Mouse (Mus musculus): Measurements from ENCODE around the gene Dlg2. TPM values are rescaled to one million over a fixed set of nuclear protein-coding genes. Genes with fewer than 3 reads are reported as not detected.

Gene Dlg2
- polyA plus RNA-seq, 1 experiment from 2014 or later, result 8.1 TPM

DNA sequence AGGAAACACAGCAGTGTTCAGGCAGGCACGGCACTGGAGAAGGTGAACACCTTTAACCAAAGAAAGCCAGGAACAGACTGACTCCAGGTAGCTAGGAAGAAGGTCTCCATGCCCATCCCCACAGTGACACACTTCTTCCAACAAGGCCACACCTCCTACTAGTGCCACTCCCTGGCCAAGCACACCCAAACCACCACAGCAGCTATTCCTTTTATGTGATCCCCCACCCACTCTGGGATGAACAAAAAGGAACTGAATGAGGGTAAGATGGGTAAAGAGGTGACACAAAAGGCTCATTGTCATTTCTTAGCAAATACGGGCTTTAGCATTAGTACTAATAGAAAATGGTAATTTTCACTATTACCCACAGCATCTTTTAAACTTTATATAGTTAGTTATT is 77.9 kb downstream of the Dlg2 start:
- no peaks in the 10 kb centered on the region for H3K36me3 ChIP-seq
- no peak overlapping the region for H3K4me3 ChIP-seq
- 70% methylated on average over 2 of the region's 2 CpGs for WGBS
- H3K4me1 ChIP-seq, result no peaks in the 10 kb centered on the region
- H3K27me3 ChIP-seq (replicated peaks), result no peaks in the 10 kb centered on the region
- no peak overlapping the region for H3K27ac ChIP-seq
- ATAC-seq (ENCODE audit: low FRiP score, low read depth), result no peak
- H3K4me2 ChIP-seq (replicated peaks), result no peak overlapping the region
- H3K9ac ChIP-seq, result no peak overlapping the region
- no peaks in the 10 kb centered on the region for H3K9me3 ChIP-seq

DNA sequence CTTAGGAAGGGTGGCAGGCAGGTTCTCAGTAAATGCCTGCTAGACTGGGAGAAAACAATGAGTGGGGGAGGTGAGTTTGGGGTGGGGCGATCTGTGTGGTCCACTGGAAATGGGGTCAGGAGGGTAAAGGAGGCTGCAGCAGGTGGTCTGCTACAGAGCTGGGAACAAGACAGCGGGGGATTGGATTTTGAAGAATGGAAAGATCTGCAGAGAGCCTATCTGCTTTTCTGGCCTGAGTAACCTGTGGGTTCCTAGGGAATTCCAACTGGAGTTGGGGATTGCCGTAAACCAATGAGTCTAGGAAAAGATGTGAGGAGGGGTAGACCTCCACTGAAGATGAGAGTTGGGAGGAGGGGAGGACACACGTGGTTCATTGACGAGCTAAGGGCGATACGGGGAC is 92.7 kb downstream of the Dlg2 start:
- Histone ChIP-seq H3K27me3 (replicated peaks) (no peaks in the 10 kb centered on the region), H3K4me1 (no peaks in the 10 kb centered on the region), H3K36me3 (no peaks in the 10 kb centered on the region), H3K27ac (no peak overlapping the region), H3K4me3 (no peak overlapping the region), H3K9ac (no peak overlapping the region), H3K9me3 (no peaks in the 10 kb centered on the region), H3K4me2 (replicated peaks) (no peak overlapping the region)
- WGBS, result 17% methylated on average over 7 of the region's 7 CpGs
- ATAC-seq (ENCODE audit: low FRiP score, low read depth), result no peak

DNA sequence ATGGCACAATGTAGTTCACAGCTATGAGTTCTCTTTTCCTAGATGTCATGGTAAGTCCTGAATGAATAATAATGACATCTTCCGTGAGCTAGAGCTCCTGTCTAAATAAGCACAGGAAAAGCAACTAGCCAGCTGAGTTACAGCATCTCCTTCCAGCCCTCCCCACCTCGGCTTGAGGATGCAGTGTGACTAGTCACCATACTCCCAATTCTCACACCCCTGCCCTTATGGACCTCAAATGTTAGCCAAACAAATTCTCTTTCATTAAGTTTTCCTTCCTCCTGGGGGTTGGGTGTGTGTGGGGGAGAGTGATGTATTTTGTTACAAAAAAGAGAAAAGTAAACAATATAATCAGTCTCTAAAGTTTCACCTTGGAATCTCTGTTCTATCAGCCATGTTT is 111.3 kb downstream of the Dlg2 start:
- Histone ChIP-seq H3K27me3 (replicated peaks) (no peaks in the 10 kb centered on the region), H3K4me2 (replicated peaks) (no peak overlapping the region), H3K4me1 (no peaks in the 10 kb centered on the region), H3K9ac (no peak overlapping the region), H3K9me3 (no peaks in the 10 kb centered on the region), H3K36me3 (no peaks in the 10 kb centered on the region), H3K4me3 (no peak overlapping the region), H3K27ac (no peak overlapping the region)
- ATAC-seq (ENCODE audit: low FRiP score, low read depth), result no peak
- 71% methylated on average over 2 of the region's 2 CpGs for WGBS

DNA sequence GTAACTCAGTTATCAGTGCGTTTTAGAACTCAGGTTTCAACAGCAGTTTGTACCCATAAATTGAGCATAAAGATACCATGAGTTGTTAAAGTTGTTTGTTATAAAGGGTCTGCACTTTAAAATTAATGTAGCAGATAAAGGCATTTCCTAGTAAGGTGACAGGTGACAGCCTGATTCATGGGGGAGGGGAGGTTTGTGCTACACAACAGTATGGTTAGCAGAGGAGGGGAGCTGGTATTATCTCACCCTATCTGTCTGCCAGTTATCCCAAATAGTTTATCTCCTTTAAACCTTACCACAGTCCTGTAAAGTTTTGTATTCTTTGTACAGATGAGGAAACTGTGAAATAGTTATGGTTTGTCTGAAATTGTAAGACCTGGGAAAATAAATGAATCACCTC is 111.8 kb downstream of the Dlg2 start:
- Histone ChIP-seq H3K4me2 (replicated peaks) (no peak overlapping the region), H3K4me3 (no peak overlapping the region), H3K36me3 (no peaks in the 10 kb centered on the region), H3K27ac (no peak overlapping the region), H3K27me3 (replicated peaks) (no peaks in the 10 kb centered on the region), H3K4me1 (no peaks in the 10 kb centered on the region), H3K9me3 (no peaks in the 10 kb centered on the region), H3K9ac (no peak overlapping the region)
- WGBS, result 85% methylated on average over 1 of the region's 1 CpGs
- ATAC-seq (ENCODE audit: low FRiP score, low read depth), result no peak

DNA sequence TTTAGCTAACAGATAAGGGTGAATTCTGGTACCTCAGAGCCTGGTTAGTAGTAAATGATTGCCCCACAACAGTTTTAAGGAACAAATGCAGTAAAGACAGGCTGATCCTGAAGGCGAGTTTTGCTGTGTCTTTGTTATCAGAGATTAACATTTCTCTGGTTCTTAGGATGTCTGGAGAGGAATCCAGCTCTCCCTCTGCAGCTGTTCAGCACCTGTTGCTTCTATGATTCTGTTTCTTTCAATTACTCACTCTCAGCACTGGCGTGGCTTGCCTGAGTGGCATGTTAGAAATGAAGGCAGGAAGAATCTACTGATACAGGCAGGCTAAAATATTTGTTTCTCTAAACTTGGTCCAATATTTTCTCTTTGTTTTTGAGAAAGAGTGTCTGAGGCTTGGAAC is 133.3 kb downstream of the Dlg2 start:
- no peak for ATAC-seq (ENCODE audit: low FRiP score, low read depth)
- H3K9me3 ChIP-seq, result no peaks in the 10 kb centered on the region
- no peaks in the 10 kb centered on the region for H3K36me3 ChIP-seq
- no peak overlapping the region for H3K4me2 ChIP-seq (replicated peaks)
- 71% methylated on average over 2 of the region's 2 CpGs for WGBS
- no peak overlapping the region for H3K9ac ChIP-seq
- H3K4me3 ChIP-seq, result no peak overlapping the region
- no peak overlapping the region for H3K27ac ChIP-seq
- H3K27me3 ChIP-seq (replicated peaks), result no peaks in the 10 kb centered on the region
- no peaks in the 10 kb centered on the region for H3K4me1 ChIP-seq

DNA sequence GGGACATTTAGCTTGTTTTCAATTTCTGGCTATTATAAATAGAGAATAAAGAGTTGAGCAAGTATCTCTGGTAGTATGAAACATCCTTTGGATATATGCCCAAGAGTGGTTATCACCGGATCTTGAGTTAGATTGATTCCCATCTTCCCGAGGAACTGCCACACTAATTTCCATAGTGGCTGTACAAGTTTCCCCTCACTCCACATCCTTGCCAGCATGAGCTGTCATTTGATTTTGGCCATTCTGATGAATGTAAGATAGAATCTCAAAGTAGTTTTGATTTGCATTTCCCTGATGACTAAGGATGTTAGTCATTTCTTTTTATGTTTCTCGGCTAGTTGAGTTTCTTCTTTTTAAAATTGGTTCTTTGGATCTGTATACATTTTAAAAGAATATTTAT is 154.1 kb downstream of the Dlg2 start:
- no peak overlapping the region for H3K9ac ChIP-seq
- no peaks in the 10 kb centered on the region for H3K27me3 ChIP-seq (replicated peaks)
- H3K4me3 ChIP-seq, result no peak overlapping the region
- no peaks in the 10 kb centered on the region for H3K9me3 ChIP-seq
- no peak overlapping the region for H3K27ac ChIP-seq
- 90% methylated on average over 3 of the region's 3 CpGs for WGBS
- H3K36me3 ChIP-seq, result no peaks in the 10 kb centered on the region
- H3K4me1 ChIP-seq, result no peaks in the 10 kb centered on the region
- no peak for ATAC-seq (ENCODE audit: low FRiP score, low read depth)
- no peak overlapping the region for H3K4me2 ChIP-seq (replicated peaks)

DNA sequence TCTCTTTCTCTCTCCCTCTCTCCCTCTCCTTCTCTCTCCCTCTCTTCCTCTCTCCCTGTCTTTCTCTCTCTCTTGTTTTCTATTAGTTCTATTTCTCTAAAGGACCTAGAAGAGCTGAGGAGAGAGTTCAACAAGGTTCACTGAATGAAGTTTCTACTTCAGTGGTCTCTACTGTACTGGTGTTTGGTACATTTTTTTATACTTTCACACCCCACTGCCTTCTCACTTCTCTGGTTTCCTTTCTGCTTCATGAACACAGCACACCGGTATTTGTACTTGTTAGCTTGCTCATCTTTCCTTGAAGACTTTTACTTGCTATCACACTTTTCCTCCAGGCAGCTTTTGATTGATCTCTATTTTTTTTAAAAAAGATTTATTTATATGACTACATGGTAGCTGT is 173.0 kb downstream of the Dlg2 start:
- ATAC-seq (ENCODE audit: low FRiP score, low read depth), result no peak
- H3K27me3 ChIP-seq (replicated peaks), result no peaks in the 10 kb centered on the region
- H3K9ac ChIP-seq, result no peak overlapping the region
- no peak overlapping the region for H3K4me3 ChIP-seq
- no peaks in the 10 kb centered on the region for H3K36me3 ChIP-seq
- H3K4me2 ChIP-seq (replicated peaks), result no peak overlapping the region
- no peaks in the 10 kb centered on the region for H3K4me1 ChIP-seq
- no peaks in the 10 kb centered on the region for H3K9me3 ChIP-seq
- H3K27ac ChIP-seq, result no peak overlapping the region
- WGBS, result 87% methylated on average over 1 of the region's 1 CpGs

DNA sequence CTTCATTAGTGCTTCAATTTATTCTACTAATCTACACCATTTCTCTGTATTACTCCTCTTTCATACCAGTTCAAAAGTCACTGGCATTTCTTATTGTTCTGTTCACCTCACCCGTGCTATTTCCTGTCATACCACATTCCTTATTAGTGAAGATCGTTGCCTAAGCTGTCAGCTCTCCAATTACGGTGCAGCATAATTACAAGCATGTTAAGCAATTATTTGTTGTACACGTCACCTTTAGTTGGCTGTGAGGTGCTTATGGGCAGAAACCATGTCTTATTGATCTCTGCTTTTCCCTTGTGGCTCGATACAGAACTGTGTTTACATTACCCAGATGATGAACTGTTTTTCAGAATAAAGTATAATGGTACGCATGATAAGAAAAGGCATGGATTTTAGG is 174.7 kb downstream of the Dlg2 start:
- Histone ChIP-seq H3K4me2 (replicated peaks) (no peak overlapping the region), H3K4me1 (no peaks in the 10 kb centered on the region), H3K36me3 (no peaks in the 10 kb centered on the region), H3K27me3 (replicated peaks) (no peaks in the 10 kb centered on the region), H3K9me3 (no peaks in the 10 kb centered on the region), H3K9ac (no peak overlapping the region), H3K4me3 (no peak overlapping the region), H3K27ac (no peak overlapping the region)
- no peak for ATAC-seq (ENCODE audit: low FRiP score, low read depth)
- WGBS, result 73% methylated on average over 6 of the region's 6 CpGs

DNA sequence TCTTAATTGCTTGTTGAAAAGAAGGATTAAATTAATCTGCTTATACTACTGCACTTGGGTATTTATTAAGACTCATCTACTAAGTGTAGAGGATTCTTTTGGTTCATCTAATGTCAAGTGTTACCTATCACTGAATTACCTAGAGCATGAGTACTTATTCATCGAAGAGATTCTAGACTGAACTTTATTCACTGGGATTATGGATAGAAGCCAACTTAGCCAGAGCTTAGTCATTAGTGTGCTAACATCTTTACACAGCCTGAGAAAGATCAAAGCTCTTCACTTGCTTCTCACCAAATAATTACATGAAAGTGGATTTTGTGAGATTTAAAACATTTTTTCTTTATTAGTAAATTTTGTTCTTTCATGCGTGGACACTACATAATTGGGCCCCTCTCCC is 175.1 kb downstream of the Dlg2 start:
- WGBS, result 91% methylated on average over 2 of the region's 2 CpGs
- Histone ChIP-seq H3K27me3 (replicated peaks) (no peaks in the 10 kb centered on the region), H3K9me3 (no peaks in the 10 kb centered on the region), H3K4me3 (no peak overlapping the region), H3K27ac (no peak overlapping the region), H3K9ac (no peak overlapping the region), H3K36me3 (no peaks in the 10 kb centered on the region), H3K4me1 (no peaks in the 10 kb centered on the region), H3K4me2 (replicated peaks) (no peak overlapping the region)
- ATAC-seq (ENCODE audit: low FRiP score, low read depth), result no peak

DNA sequence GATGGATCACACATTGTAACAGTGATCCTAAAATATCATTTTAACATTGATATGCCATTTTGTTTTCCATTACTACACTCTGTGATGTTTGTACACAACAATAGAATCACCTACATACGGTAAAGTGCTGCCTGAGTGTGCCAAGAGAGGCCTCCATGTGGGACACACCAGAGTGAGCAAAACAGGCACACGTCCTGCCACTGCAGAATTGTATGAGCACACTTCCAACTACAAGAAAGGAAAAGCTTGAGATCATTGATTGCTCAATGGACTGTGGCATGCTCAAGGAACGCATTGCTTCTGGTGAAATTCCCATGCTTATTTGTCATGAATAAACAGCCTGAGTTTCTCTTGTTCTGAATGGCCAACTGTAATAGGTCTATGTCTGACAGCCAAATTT is 182.1 kb downstream of the Dlg2 start:
- Histone ChIP-seq H3K27ac (no peak overlapping the region), H3K4me1 (no peaks in the 10 kb centered on the region), H3K4me3 (no peak overlapping the region), H3K9me3 (no peaks in the 10 kb centered on the region), H3K27me3 (replicated peaks) (no peaks in the 10 kb centered on the region), H3K4me2 (replicated peaks) (no peak overlapping the region), H3K36me3 (no peaks in the 10 kb centered on the region), H3K9ac (no peak overlapping the region)
- 68% methylated on average over 3 of the region's 3 CpGs for WGBS
- no peak for ATAC-seq (ENCODE audit: low FRiP score, low read depth)

DNA sequence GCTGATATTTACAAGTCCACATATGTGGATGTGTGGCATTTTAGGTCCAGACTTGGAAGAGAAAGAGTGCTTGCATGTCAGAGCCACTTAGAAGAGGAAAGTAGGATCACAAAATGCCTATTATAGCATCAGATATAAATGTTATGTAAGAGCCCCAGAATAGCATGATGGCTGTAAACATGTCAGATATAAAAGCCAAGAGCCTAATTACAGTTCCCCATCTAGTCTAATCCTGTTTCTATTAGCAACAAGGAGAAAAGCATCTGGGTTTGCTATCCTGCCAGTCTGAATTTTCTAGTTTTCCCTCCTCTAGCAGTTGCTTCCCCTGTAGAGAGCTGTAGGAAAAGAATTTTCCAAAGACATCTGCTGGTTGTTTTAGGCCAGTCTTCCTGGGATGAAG is 217.6 kb downstream of the Dlg2 start:
- Histone ChIP-seq H3K9ac (no peak overlapping the region), H3K27me3 (replicated peaks) (no peaks in the 10 kb centered on the region), H3K9me3 (no peaks in the 10 kb centered on the region), H3K4me2 (replicated peaks) (no peak overlapping the region), H3K36me3 (no peaks in the 10 kb centered on the region), H3K4me1 (no peaks in the 10 kb centered on the region), H3K27ac (no peak overlapping the region), H3K4me3 (no peak overlapping the region)
- ATAC-seq (ENCODE audit: low FRiP score, low read depth), result no peak

DNA sequence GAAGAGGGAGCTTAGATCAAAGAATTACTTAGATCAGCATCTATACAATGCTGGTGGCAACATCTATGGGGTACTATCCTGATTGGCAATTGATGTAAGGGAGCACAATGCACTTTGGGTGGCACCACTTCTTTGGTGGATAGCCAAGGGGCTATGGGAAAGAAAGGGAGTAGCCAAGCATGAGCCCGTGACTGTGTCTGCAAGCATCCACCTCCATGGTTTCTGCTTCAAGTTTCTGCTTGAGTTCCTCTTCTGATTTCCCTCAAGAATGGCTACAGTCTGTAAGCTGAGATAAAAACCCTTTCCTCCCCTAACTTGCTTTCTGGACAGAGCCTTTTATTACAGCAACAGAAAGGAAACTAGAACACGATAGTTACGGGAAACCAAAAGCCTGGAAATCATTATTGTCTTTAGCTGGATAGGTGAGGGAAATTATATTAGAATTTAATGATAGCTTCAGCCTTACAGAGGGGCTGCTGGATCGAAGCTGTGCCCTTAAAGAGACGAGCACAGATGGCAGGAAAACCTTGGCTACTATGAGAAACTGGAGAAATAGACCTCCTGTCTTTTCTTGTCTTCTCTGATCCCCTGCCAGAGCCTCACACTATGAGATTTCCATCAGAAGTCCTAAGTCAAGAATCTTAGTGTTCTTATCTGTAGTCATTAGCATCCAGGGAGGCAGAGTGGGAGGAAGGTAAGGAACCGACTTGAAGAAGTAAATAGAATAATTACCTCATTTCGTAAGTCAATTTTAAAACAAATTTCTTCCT is 219.9 kb downstream of the Dlg2 start:
- Histone ChIP-seq H3K27ac (no peak overlapping the region), H3K4me1 (no peaks in the 10 kb centered on the region), H3K9ac (no peak overlapping the region), H3K4me2 (replicated peaks) (no peak overlapping the region), H3K4me3 (no peak overlapping the region), H3K27me3 (replicated peaks) (no peaks in the 10 kb centered on the region), H3K9me3 (no peaks in the 10 kb centered on the region), H3K36me3 (no peaks in the 10 kb centered on the region)
- WGBS, result 74% methylated on average over 7 of the region's 7 CpGs
- no peak for ATAC-seq (ENCODE audit: low FRiP score, low read depth)

DNA sequence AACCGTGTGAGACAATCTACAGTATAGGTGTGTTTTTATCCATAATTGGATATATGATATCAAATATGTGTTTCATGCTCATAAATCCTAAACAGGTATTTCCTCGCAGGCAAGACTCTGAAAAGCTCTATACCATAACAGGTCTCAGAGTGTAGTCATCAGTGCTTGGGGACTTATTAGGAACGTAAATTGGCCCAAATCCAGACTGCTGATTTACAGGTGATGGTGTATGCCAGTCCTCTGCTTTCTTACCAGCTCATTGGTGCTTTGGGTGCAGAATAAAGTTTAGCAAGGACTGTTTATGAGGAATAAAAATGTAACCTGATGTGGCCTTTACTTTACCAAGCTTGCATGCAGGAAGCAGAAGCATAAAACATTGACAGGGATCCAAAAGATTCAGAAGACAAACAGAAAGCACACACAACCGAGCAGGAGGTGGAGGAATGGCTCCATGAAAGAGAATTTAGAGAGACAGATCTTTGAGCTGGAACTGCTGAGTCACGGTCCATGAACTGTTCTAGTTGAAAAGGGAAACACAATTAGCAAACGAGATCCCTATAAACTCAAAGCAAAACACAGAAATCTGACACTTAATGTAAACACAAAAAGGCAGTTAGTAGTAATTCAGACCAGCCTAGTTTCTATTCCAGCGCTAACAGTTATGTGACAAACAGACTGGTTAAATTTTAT is 226.8 kb downstream of the Dlg2 start:
- Histone ChIP-seq H3K4me1 (no peaks in the 10 kb centered on the region), H3K4me3 (no peak overlapping the region), H3K27ac (no peak overlapping the region), H3K9me3 (no peaks in the 10 kb centered on the region), H3K4me2 (replicated peaks) (no peak overlapping the region), H3K27me3 (replicated peaks) (no peaks in the 10 kb centered on the region), H3K9ac (no peak overlapping the region), H3K36me3 (no peaks in the 10 kb centered on the region)
- no peak for ATAC-seq (ENCODE audit: low FRiP score, low read depth)
- 74% methylated on average over 7 of the region's 7 CpGs for WGBS

All from neural tube, embryonic 12.5 days (tissue).